ENCODE assay signal across 31 mouse cellular contexts in genomic region chrX:63466350-63466749, GRCm38 (mm10).
"Had no signal": no experiment of that assay in that cellular context is flagged by ENCODE, and none has a peak within 500 bp of the region (broad histone marks: within the 10 kb centered on the region; RNA-seq: fewer than 3 reads in every experiment).

No protein-coding gene starts in this region.

- H3K9ac ChIP-seq: limb, embryonic 12.5 days; limb, embryonic 13.5 days; limb, embryonic 15.5 days; liver, embryonic 12.5 days; liver, embryonic 13.5 days; liver, embryonic 14.5 days; liver, embryonic 15.5 days; liver, postnatal 0 days; lung, embryonic 14.5 days; lung, embryonic 15.5 days; midbrain, embryonic 12.5 days; midbrain, embryonic 13.5 days; midbrain, embryonic 15.5 days had no signal

- H3K36me3 ChIP-seq: limb, embryonic 10.5 days; limb, embryonic 12.5 days; limb, embryonic 13.5 days; limb, embryonic 15.5 days; liver, embryonic 12.5 days; liver, embryonic 13.5 days; liver, embryonic 15.5 days; lung, embryonic 15.5 days; midbrain, embryonic 10.5 days; midbrain, embryonic 12.5 days; midbrain, embryonic 13.5 days; midbrain, embryonic 15.5 days had no signal

- H3K4me2 ChIP-seq: limb, embryonic 12.5 days; limb, embryonic 13.5 days; limb, embryonic 15.5 days; liver, embryonic 11.5 days; liver, embryonic 12.5 days; liver, embryonic 13.5 days; liver, embryonic 15.5 days; lung, embryonic 14.5 days; lung, embryonic 15.5 days; midbrain, embryonic 11.5 days; midbrain, embryonic 12.5 days; midbrain, embryonic 13.5 days; midbrain, embryonic 15.5 days had no signal

- H3K27ac ChIP-seq: limb, embryonic 10.5 days; limb, embryonic 12.5 days; limb, embryonic 13.5 days; limb, embryonic 15.5 days; liver, embryonic 12.5 days; liver, embryonic 13.5 days; liver, embryonic 14.5 days; liver, embryonic 15.5 days; lung, embryonic 15.5 days; macrophage; midbrain, embryonic 10.5 days; midbrain, embryonic 12.5 days; midbrain, embryonic 13.5 days; midbrain, embryonic 15.5 days had no signal

- H3K4me1 ChIP-seq: limb, embryonic 10.5 days; limb, embryonic 12.5 days; limb, embryonic 13.5 days; limb, embryonic 15.5 days; liver, embryonic 12.5 days; liver, embryonic 13.5 days; liver, embryonic 15.5 days; lung, embryonic 15.5 days; megakaryocyte, embryonic 14.5 days; midbrain, embryonic 10.5 days; midbrain, embryonic 12.5 days; midbrain, embryonic 13.5 days; midbrain, embryonic 15.5 days had no signal

- H3K9me3 ChIP-seq: limb, embryonic 10.5 days; limb, embryonic 12.5 days; limb, embryonic 13.5 days; limb, embryonic 15.5 days; liver, embryonic 12.5 days; liver, embryonic 13.5 days; liver, embryonic 15.5 days; lung, embryonic 15.5 days; megakaryocyte, embryonic 14.5 days; midbrain, embryonic 10.5 days; midbrain, embryonic 12.5 days; midbrain, embryonic 13.5 days; midbrain, embryonic 15.5 days had no signal

- H3K4me3 ChIP-seq: limb, embryonic 10.5 days; limb, embryonic 12.5 days; limb, embryonic 13.5 days; limb, embryonic 15.5 days; liver, embryonic 12.5 days; liver, embryonic 13.5 days; liver, embryonic 15.5 days; lung, embryonic 15.5 days; megakaryocyte, embryonic 14.5 days; midbrain, embryonic 10.5 days; midbrain, embryonic 12.5 days; midbrain, embryonic 13.5 days; midbrain, embryonic 15.5 days; myocyte had no signal

- ATAC-seq: liver, embryonic 12.5 days; liver, postnatal 0 days; lung, postnatal 0 days; midbrain, embryonic 13.5 days; midbrain, embryonic 15.5 days; midbrain, embryonic 16.5 days had no signal

- DNase-seq: left cerebral cortex, postnatal 4 days; liver; liver, embryonic 13.5 days; liver, postnatal 0 days; lung, adult 18-20 months; lung, adult 2 months; lung, embryonic 14.5 days; lung, postnatal 10 days; lung, postnatal 14 days; lung, postnatal 36 days; lung, postnatal 4 days; midbrain, embryonic 14.5 days had no signal

- H3K27me3 ChIP-seq: limb, embryonic 12.5 days; limb, embryonic 13.5 days; limb, embryonic 15.5 days; liver, embryonic 12.5 days; liver, embryonic 13.5 days; liver, embryonic 15.5 days; lung, embryonic 15.5 days; megakaryocyte, embryonic 14.5 days; midbrain, embryonic 12.5 days; midbrain, embryonic 13.5 days; midbrain, embryonic 15.5 days had no signal
